Mouse (Mus musculus) cerebellum, adult 2 months (tissue): ENCODE results near the gene Man1c1.

Experiments
- CTCF ChIP-seq: fragments of 200-500 bp; IDR thresholded peaks from 2 replicates; pipeline ENCODE4 v1.5.1; 2011; ENCODE audit warnings: low read depth, mild to moderate bottlenecking, control low read depth, low read length, moderate library complexity, borderline replicate concordance; ENCODE audit not compliant: insufficient read depth
- POLR2A ChIP-seq: fragments of 200-500 bp; IDR thresholded peaks from 2 replicates; pipeline ENCODE4 v1.6.1; 2011; ENCODE audit warnings: low read length, control low read depth, borderline replicate concordance; ENCODE audit not compliant: insufficient read depth

DNA sequence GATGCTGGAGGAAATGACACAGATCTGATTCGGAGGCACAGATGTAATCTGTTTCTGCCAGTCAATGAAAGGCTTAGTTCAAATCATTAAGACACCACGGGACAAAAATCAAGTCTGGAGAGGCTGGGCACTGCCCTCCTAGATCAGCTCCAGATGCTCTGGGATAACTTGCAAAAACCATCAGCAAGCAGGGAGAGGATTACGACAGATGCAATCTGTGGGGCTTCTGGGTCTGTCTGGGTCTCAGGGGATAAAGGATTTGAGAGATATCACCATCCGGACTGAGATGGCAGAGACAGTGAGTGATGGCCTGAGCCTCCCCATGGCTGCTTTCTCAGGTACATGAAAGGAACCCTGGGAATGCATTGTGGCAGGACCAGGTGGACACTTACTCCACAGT is 99.6 kb downstream of the Man1c1 start:
- no peak for TF ChIP-seq CTCF
- no peak for TF ChIP-seq POLR2A
